In the genomic region with DNA sequence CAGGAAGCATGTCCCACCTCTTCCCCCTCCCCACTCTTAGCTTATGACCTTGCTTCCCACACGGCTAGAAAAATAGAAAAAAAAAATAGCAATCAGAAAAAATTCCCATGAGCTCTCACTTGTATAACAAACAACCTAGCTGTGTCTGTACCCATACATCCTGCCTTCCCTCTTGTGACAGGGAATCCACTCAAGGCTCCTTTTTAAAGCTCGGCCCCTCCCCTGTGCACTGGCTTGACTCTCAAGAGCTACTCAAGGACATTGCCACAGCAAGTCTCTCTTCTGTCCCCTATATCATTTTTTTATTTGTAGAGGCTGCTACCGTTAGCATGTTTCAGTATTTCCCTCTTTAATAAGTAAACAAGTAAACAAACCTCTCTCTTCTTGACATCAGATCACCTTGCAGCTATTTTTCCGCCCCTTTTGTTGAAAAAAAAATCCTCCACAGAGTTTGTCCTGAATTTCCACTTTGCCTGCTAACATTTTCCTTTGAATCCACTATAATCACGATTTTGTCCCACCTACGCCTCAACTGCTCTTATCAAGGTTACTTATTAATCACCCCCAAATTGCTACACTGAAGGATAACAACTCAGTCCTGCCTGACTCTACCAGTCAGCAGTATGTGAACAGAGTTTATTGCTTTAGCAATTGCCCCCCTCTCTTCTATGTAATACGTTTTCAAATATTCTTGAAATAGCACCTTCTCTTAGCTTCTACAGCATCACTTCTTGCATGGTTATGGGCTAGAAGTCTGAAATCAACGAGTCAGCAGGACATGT, we compare ENCODE assay signal across 19 mouse cellular contexts.
DNase-seq lines count a peak whose midpoint lies in the region; ATAC-seq lines count a peak whose summit lies in the region.
"Had no signal": no experiment of that assay in that cellular context is flagged by ENCODE, and none has a peak within 500 bp of the region (broad histone marks: within the 10 kb centered on the region; RNA-seq: fewer than 3 reads in every experiment).

No protein-coding gene starts in this region.

- no peak overlapping the region for H3K4me3 ChIP-seq in kidney, embryonic 15.5 days (replicated peaks)
- H3K4me3 ChIP-seq in intestine, embryonic 16.5 days (ENCODE audit: low read length), result no peak overlapping the region
- H3K4me3 ChIP-seq: forebrain, embryonic 10.5 days; heart, embryonic 12.5 days; liver, embryonic 13.5 days had no signal

- no peaks in the 10 kb centered on the region for H3K36me3 ChIP-seq in kidney, embryonic 15.5 days
- no peaks in the 10 kb centered on the region for H3K36me3 ChIP-seq in intestine, embryonic 16.5 days (ENCODE audit: control insufficient read depth, insufficient read depth, low read length)
- H3K36me3 ChIP-seq: forebrain, embryonic 10.5 days; heart, embryonic 12.5 days; liver, embryonic 13.5 days had no signal

- no peaks in the 10 kb centered on the region for H3K9me3 ChIP-seq in kidney, embryonic 15.5 days (replicated peaks)
- H3K9me3 ChIP-seq in intestine, embryonic 16.5 days (ENCODE audit: control insufficient read depth, low read length), result no peaks in the 10 kb centered on the region
- H3K9me3 ChIP-seq: forebrain, embryonic 10.5 days; heart, embryonic 12.5 days; liver, embryonic 13.5 days had no signal

- H3K27ac ChIP-seq in kidney, embryonic 15.5 days, result no peak overlapping the region
- H3K27ac ChIP-seq in intestine, embryonic 16.5 days (ENCODE audit: low read length), result peak overlapping the region; percentile 58
- H3K27ac ChIP-seq: forebrain, embryonic 10.5 days; hindbrain, embryonic 14.5 days; liver, embryonic 13.5 days had no signal

- peak; percentile 72 for DNase-seq in heart, adult 11 months
- no peak for DNase-seq in heart, adult 9 months (ENCODE audit: low spot score in 2 of 2)
- DNase-seq in kidney, postnatal 10 days, result peak; percentile 14
- peak; percentile 10 for DNase-seq in lung, postnatal 14 days
- no peak for DNase-seq in MN1 (ENCODE audit: low spot score)
- no peak for DNase-seq in c-Kit-positive CD71-positive TER-119-positive erythroid progenitor cells, embryonic 14.5 days (ENCODE audit: low spot score)
- DNase-seq: gastrocnemius, postnatal 10 days; heart, postnatal 14 days; liver, embryonic 13.5 days; midbrain, embryonic 14.5 days; right cerebral cortex, postnatal 14 days; thymus, postnatal 14 days had no signal

- H3K4me1 ChIP-seq in kidney, embryonic 15.5 days, result 0 out of 2 replicates have a peak, but pooled peaks cover 8% of the 10 kb centered on the region
- peaks cover 6% of the 10 kb centered on the region for H3K4me1 ChIP-seq in intestine, embryonic 16.5 days (ENCODE audit: control insufficient read depth, insufficient read depth, low read length)
- H3K4me1 ChIP-seq: liver, embryonic 13.5 days had no signal

- no peak overlapping the region for H3K9ac ChIP-seq in kidney, embryonic 15.5 days
- no peak overlapping the region for H3K9ac ChIP-seq in intestine, embryonic 16.5 days (ENCODE audit: low read depth, low read length)
- H3K9ac ChIP-seq: heart, embryonic 12.5 days; hindbrain, embryonic 14.5 days; liver, embryonic 13.5 days had no signal

- no peaks in the 10 kb centered on the region for H3K27me3 ChIP-seq in kidney, embryonic 15.5 days
- no peaks in the 10 kb centered on the region for H3K27me3 ChIP-seq in intestine, embryonic 16.5 days (replicated peaks; ENCODE audit: control insufficient read depth, insufficient read depth, low read length)
- H3K27me3 ChIP-seq: heart, embryonic 12.5 days; liver, embryonic 13.5 days had no signal

- ATAC-seq in kidney, embryonic 15.5 days (replicated peaks; ENCODE audit: low FRiP score), result no peak
- peak; percentile 92 for ATAC-seq in intestine, embryonic 16.5 days
- ATAC-seq: forebrain, embryonic 16.5 days; inflammation-experienced regulatory T-cells, adult 6 months had no signal

- 57% methylated on average over 8 of the region's 8 CpGs for WGBS in kidney, embryonic 15.5 days
- 43% methylated on average over 8 of the region's 8 CpGs for WGBS in intestine, embryonic 16.5 days

- H3K4me2 ChIP-seq in kidney, embryonic 15.5 days, result no peak overlapping the region
- H3K4me2 ChIP-seq in intestine, embryonic 16.5 days (ENCODE audit: low read depth, low read length), result peak overlapping the region; percentile 24; the same call in 1 of the 2 replicates
- H3K4me2 ChIP-seq: hindbrain, embryonic 14.5 days; liver, embryonic 13.5 days had no signal

Comparison
In these comparisons a context has a peak if more than half of its experiments do, and no peak if none do; other contexts are left out.
1. DNase-seq: peak in heart, adult 11 months (single experiment), kidney, postnatal 10 days (single experiment) and lung, postnatal 14 days (single experiment); none in heart, adult 9 months (0 of 2), MN1 (single experiment) and c-Kit-positive CD71-positive TER-119-positive erythroid progenitor cells, embryonic 14.5 days (single experiment).